Mouse (Mus musculus) C3H10T1/2 (cell line): ENCODE data around the gene Olfm2. TPM values are rescaled to one million over a fixed set of nuclear protein-coding genes. Genes with fewer than 3 reads are reported as not detected.

Experiments used
- polyA plus RNA-seq, 2 experiments: library from polyadenylated mRNA; unstranded; fragments of >200 nt; fragmentation: generic; extraction: Trizol; gene quantifications; one replicate each; pipeline ENCODE4 v1.2.1; 2012; ENCODE audit warnings: missing spikeins in 2 of 2

Olfm2 gene
- polyA plus RNA-seq, result under 1 TPM; 0.04 to 0.24 TPM

GRCm38 (mm10) chr9:20746017-20746660 is at the start of gene Olfm2:
Gene Olfm2, minus strand, starts transcription at chr9:20746349.

GRCm38 (mm10) chr9:20651602-20652259 is 94.4 kb downstream of the Olfm2 start, which contains the start of gene Pin1:
Gene Pin1, plus strand, starts transcription at chr9:20652095.

GRCm38 (mm10) chr9:20644360-20645081 is 101.6 kb downstream of the Olfm2 start, which contains the start of gene Fbxl12:
Gene Fbxl12, minus strand, starts transcription at chr9:20644767.

GRCm38 (mm10) chr9:20642101-20642895 is 103.9 kb downstream of the Olfm2 start, which contains the start of gene Ubl5:
Gene Ubl5, plus strand, starts transcription at chr9:20642878.

Other genes starting within 250 kb of the Olfm2 start
- gene Zfp266, start 224.9 kb downstream of the Olfm2 start, polyA plus RNA-seq, result 1 to 10 TPM in 1 of 2 experiments, under 1 TPM in 1; 0.25 to 4.9 TPM
- gene Zfp846, start 165.1 kb downstream of the Olfm2 start, polyA plus RNA-seq, result 1 to 10 TPM in 1 of 2 experiments, under 1 TPM in 1; 0.27 to 3.2 TPM
- gene Ubl5, start 103.5 kb downstream of the Olfm2 start, polyA plus RNA-seq, result 100 to 1,000 TPM; 828 to 889 TPM
- 10 to 100 TPM in 1 of 2 experiments, 1 to 10 TPM in 1; 4.9 to 16.8 TPM for gene Fbxl12, start 101.6 kb downstream of the Olfm2 start, polyA plus RNA-seq
- gene Pin1, start 94.3 kb downstream of the Olfm2 start, polyA plus RNA-seq, result 10 to 100 TPM; 28.6 to 44.2 TPM
- gene Col5a3, start 68.7 kb upstream of the Olfm2 start, polyA plus RNA-seq, result 10 to 100 TPM in 1 of 2 experiments, under 1 TPM in 1; 0.21 to 10.8 TPM
- not detected for gene Rdh8, start 72.2 kb upstream of the Olfm2 start, polyA plus RNA-seq
- under 1 TPM in 1 of 2 experiments, not detected in 1; 0.02 TPM for gene A230050P20Rik, start 122.3 kb upstream of the Olfm2 start, polyA plus RNA-seq
- gene Angptl6, start 133.4 kb upstream of the Olfm2 start, polyA plus RNA-seq, result 1 to 10 TPM in 1 of 2 experiments, under 1 TPM in 1; 0.51 to 1.0 TPM
- 10 to 100 TPM; 26.9 to 45.5 TPM for gene Ppan, start 141.8 kb upstream of the Olfm2 start, polyA plus RNA-seq
- 100 to 1,000 TPM; 144 to 260 TPM for gene Eif3g, start 152.3 kb upstream of the Olfm2 start, polyA plus RNA-seq
- gene Dnmt1, start 213.5 kb upstream of the Olfm2 start, polyA plus RNA-seq, result 10 to 100 TPM; 22.4 to 29.1 TPM
- gene S1pr2, start 230.4 kb upstream of the Olfm2 start, polyA plus RNA-seq, result 10 to 100 TPM; 11.7 to 27.7 TPM